Mouse (Mus musculus): ENCODE data around the gene Dirc2.

Gene Dirc2

GRCm38 (mm10) chr16:35686491-35686890 is 82.7 kb downstream of the Dirc2 start:
- DNase-seq (ENCODE audit: low read depth, low spot score) = peak; percentile 31

- no peak for DNase-seq (ENCODE audit: low read depth, low spot score)
Measured at GRCm38 (mm10) chr16:35685027-35685426, 84.1 kb downstream of the Dirc2 start.

- DNase-seq (ENCODE audit: low read depth, low spot score) = no peak
Measured at GRCm38 (mm10) chr16:35681327-35682108, 87.6 kb downstream of the Dirc2 start.

- DNase-seq (ENCODE audit: low read depth, low spot score) = peak; percentile 25
Measured at GRCm38 (mm10) chr16:35678476-35678875, 90.7 kb downstream of the Dirc2 start.

- DNase-seq (ENCODE audit: low read depth, low spot score) = no peak
Measured at GRCm38 (mm10) chr16:35677511-35678113, 91.5 kb downstream of the Dirc2 start.

- DNase-seq (ENCODE audit: low read depth, low spot score) = no peak
Measured at GRCm38 (mm10) chr16:35664847-35665246, 104.3 kb downstream of the Dirc2 start.

GRCm38 (mm10) chr16:35663831-35664414 is 105.2 kb downstream of the Dirc2 start:
- no peak for DNase-seq (ENCODE audit: low read depth, low spot score)

GRCm38 (mm10) chr16:35660222-35660621 is 108.9 kb downstream of the Dirc2 start:
- DNase-seq (ENCODE audit: low read depth, low spot score) = no peak

- DNase-seq (ENCODE audit: low read depth, low spot score) = no peak
Measured at GRCm38 (mm10) chr16:35653951-35654350, 115.2 kb downstream of the Dirc2 start.

- DNase-seq (ENCODE audit: low read depth, low spot score) = no peak
Measured at GRCm38 (mm10) chr16:35652706-35653105, 116.5 kb downstream of the Dirc2 start.

GRCm38 (mm10) chr16:35652206-35652605 is 117.0 kb downstream of the Dirc2 start:
- DNase-seq (ENCODE audit: low read depth, low spot score) = peak; percentile 47

- DNase-seq (ENCODE audit: low read depth, low spot score) = no peak
Measured at GRCm38 (mm10) chr16:35648862-35649261, 120.3 kb downstream of the Dirc2 start.

All from 3T3-L1 (cell line).